ENCODE assay signal across 8 mouse cellular contexts in genomic region chr9:43737871-43738292, GRCm38 (mm10). TPM values are rescaled to one million over a fixed set of nuclear protein-coding genes. Genes with fewer than 3 reads are reported as not detected.
A peak's percentile ranks its signal among the peaks of the same experiment; 100 is the strongest.
DNase-seq lines count a peak whose midpoint lies in the region; ATAC-seq and TF ChIP-seq lines count a peak whose summit lies in the region.

No protein-coding gene starts in this region.

- H3K4me3 ChIP-seq in hindbrain, postnatal 0 days (ENCODE audit: low read length), result no peak overlapping the region
- no peak overlapping the region for H3K4me3 ChIP-seq in lung, postnatal 0 days (ENCODE audit: low read depth, low read length)

- ATAC-seq in hindbrain, postnatal 0 days, result peak; percentile 46; the same call in 1 of the 2 replicates
- peak; percentile 75 for ATAC-seq in lung, postnatal 0 days

- no peak for TF ChIP-seq CTCF in hindbrain, postnatal 0 days (IDR thresholded peaks at IDR 0.05; ENCODE audit: low read depth)
- no peak for TF ChIP-seq CTCF in lung, postnatal 0 days (IDR thresholded peaks at IDR 0.05)

- TF ChIP-seq EP300 in lung, postnatal 0 days (IDR thresholded peaks at IDR 0.05), result no peak

- peak overlapping the region; percentile 46 for H3K4me2 ChIP-seq in hindbrain, postnatal 0 days (ENCODE audit: low read depth, low read length)
- peak overlapping the region; percentile 22; the same call in 1 of the 2 replicates for H3K4me2 ChIP-seq in lung, postnatal 0 days (replicated peaks; ENCODE audit: low read depth, low read length)

- peaks cover 13% of the 10 kb centered on the region for H3K4me1 ChIP-seq in hindbrain, postnatal 0 days (ENCODE audit: insufficient read depth, low read length)
- peaks cover 7% of the 10 kb centered on the region; the same call in 1 of the 2 replicates for H3K4me1 ChIP-seq in lung, postnatal 0 days (ENCODE audit: insufficient read depth, low read depth, low read length)

- 0 out of 2 replicates have a peak overlapping the region, but pooled peaks have one; percentile 8 for H3K27ac ChIP-seq in hindbrain, postnatal 0 days
- H3K27ac ChIP-seq in lung, postnatal 0 days (ENCODE audit: low read length), result peak overlapping the region; percentile 65

- no peaks in the 10 kb centered on the region for H3K9me3 ChIP-seq in hindbrain, postnatal 0 days (ENCODE audit: low read length)
- no peaks in the 10 kb centered on the region for H3K9me3 ChIP-seq in lung, postnatal 0 days (ENCODE audit: low read length)

- 0 out of 2 replicates have a peak overlapping the region, but pooled peaks have one; percentile 17 for H3K9ac ChIP-seq in hindbrain, postnatal 0 days (replicated peaks; ENCODE audit: low read length)
- no peak overlapping the region for H3K9ac ChIP-seq in lung, postnatal 0 days (replicated peaks; ENCODE audit: low read depth)

- DNase-seq in urinary bladder, postnatal 14 days (ENCODE audit: low spot score), result peak; percentile 52
- DNase-seq in urinary bladder, postnatal 10 days (ENCODE audit: low spot score), result no peak
- DNase-seq in hindbrain, postnatal 0 days (ENCODE audit: low spot score), result no peak
- peak; percentile 85 for DNase-seq in lung, postnatal 0 days (ENCODE audit: low spot score)
- DNase-seq in yolk sac, embryonic 10.5 days (ENCODE audit: low spot score), result peak; percentile 26
- no peak for DNase-seq in thymus, postnatal 0 days (ENCODE audit: low spot score)
- no peak for DNase-seq in gastrocnemius, postnatal 25 days
- no peak for DNase-seq in adrenal gland, postnatal 4 days (ENCODE audit: low spot score in 2 of 2)

- no peaks in the 10 kb centered on the region for H3K36me3 ChIP-seq in hindbrain, postnatal 0 days (ENCODE audit: insufficient read depth, low read length)
- no peaks in the 10 kb centered on the region for H3K36me3 ChIP-seq in lung, postnatal 0 days (ENCODE audit: insufficient read depth, low read length)

- WGBS in hindbrain, postnatal 0 days, result under 1% methylated on average over 11 of the region's 12 CpGs
- WGBS in lung, postnatal 0 days, result 5% methylated on average over 12 of the region's 12 CpGs

- no peaks in the 10 kb centered on the region for H3K27me3 ChIP-seq in hindbrain, postnatal 0 days (ENCODE audit: insufficient read depth, low read length)
- no peaks in the 10 kb centered on the region for H3K27me3 ChIP-seq in lung, postnatal 0 days (replicated peaks; ENCODE audit: insufficient read depth, low read length)

RNA-seq across cellular contexts. Expression of gene Nectin1, which starts 5.9 kb away (rescaled TPM):
- 69.2 and 72.8 TPM in 2 replicates for total RNA-seq in hindbrain, postnatal 0 days (2014; rRNA removed)
- 15.7 and 17.1 TPM in 2 replicates for polyA plus RNA-seq in hindbrain, postnatal 0 days (2015; fragmentation: Nextera tagmentation; extraction: Ambion mirVana)
- 8.2 and 10.2 TPM in 2 replicates for polyA plus RNA-seq in lung, postnatal 0 days (2015; fragmentation: Nextera tagmentation; extraction: Ambion mirVana)
- 7.7 and 9.9 TPM in 2 replicates for polyA plus RNA-seq in thymus, postnatal 0 days (2015; fragmentation: Nextera tagmentation; extraction: Ambion mirVana)
- total RNA-seq in gastrocnemius, postnatal 25 days (2021), result 1 to 10 TPM; 2.1 to 2.6 TPM
- 10 to 100 TPM; 22.0 to 22.5 TPM for total RNA-seq in adrenal gland, postnatal 4 days (2021)

Comparison
In these comparisons a context has a peak if more than half of its experiments do, and no peak if none do; other contexts are left out.
1. DNase-seq: peak in urinary bladder, postnatal 14 days (single experiment), lung, postnatal 0 days (single experiment) and yolk sac, embryonic 10.5 days (single experiment); none in urinary bladder, postnatal 10 days (single experiment), hindbrain, postnatal 0 days (single experiment), thymus, postnatal 0 days (single experiment), gastrocnemius, postnatal 25 days (single experiment) and adrenal gland, postnatal 4 days (0 of 2).
2. RNA of gene Nectin1, which starts 5.9 kb away (total RNA-seq): 69.2 to 72.8 TPM in hindbrain, postnatal 0 days and 22.0 to 22.5 TPM in adrenal gland, postnatal 4 days; 2.1 to 2.6 TPM in gastrocnemius, postnatal 25 days; every median in the first group is over 4 times any median in the second.